Mouse (Mus musculus): ENCODE measurements around the gene Upk2.

Gene Upk2

GRCm38 (mm10) chr9:44488416-44488815, 33.6 kb upstream of the Upk2 start:
- DNase-seq (ENCODE audit: low read depth): peak; percentile 4

GRCm38 (mm10) chr9:44487441-44487840, 32.7 kb upstream of the Upk2 start:
- peak; percentile 20 for DNase-seq (ENCODE audit: low read depth)

GRCm38 (mm10) chr9:44486741-44487421, 32.1 kb upstream of the Upk2 start:
- no peak for DNase-seq (ENCODE audit: low read depth)

- DNase-seq (ENCODE audit: low read depth): no peak
Observed at GRCm38 (mm10) chr9:44486335-44486734, 31.6 kb upstream of the Upk2 start.

GRCm38 (mm10) chr9:44485516-44486161, 30.9 kb upstream of the Upk2 start:
- no peak for DNase-seq (ENCODE audit: low read depth)

- DNase-seq (ENCODE audit: low read depth): no peak
Observed at GRCm38 (mm10) chr9:44485105-44485515, 30.3 kb upstream of the Upk2 start.

GRCm38 (mm10) chr9:44484311-44485104, 29.7 kb upstream of the Upk2 start:
- no peak for DNase-seq (ENCODE audit: low read depth)

- DNase-seq (ENCODE audit: low read depth): peak; percentile 52
Observed at GRCm38 (mm10) chr9:44483510-44484044, 28.8 kb upstream of the Upk2 start.

- peak; percentile 48 for DNase-seq (ENCODE audit: low read depth)
Observed at GRCm38 (mm10) chr9:44483041-44483509, 28.3 kb upstream of the Upk2 start.

- peak; percentile 91 for DNase-seq (ENCODE audit: low read depth)
Observed at GRCm38 (mm10) chr9:44482552-44482951, 27.8 kb upstream of the Upk2 start, which contains the start of gene Bcl9l. Gene Bcl9l (plus strand): TSS chr9:44482825.

- DNase-seq (ENCODE audit: low read depth): no peak
Observed at GRCm38 (mm10) chr9:44482112-44482511, 27.3 kb upstream of the Upk2 start.

- DNase-seq (ENCODE audit: low read depth): peak; percentile 89
Observed at GRCm38 (mm10) chr9:44479628-44480428, 25.1 kb upstream of the Upk2 start.

- peak; percentile 44 for DNase-seq (ENCODE audit: low read depth)
Observed at GRCm38 (mm10) chr9:44478959-44479605, 24.3 kb upstream of the Upk2 start.

GRCm38 (mm10) chr9:44478229-44478921, 23.6 kb upstream of the Upk2 start:
- DNase-seq (ENCODE audit: low read depth): no peak

GRCm38 (mm10) chr9:44477339-44478228, 22.8 kb upstream of the Upk2 start:
- DNase-seq (ENCODE audit: low read depth): peak; percentile 84

- DNase-seq (ENCODE audit: low read depth): no peak
Observed at GRCm38 (mm10) chr9:44475936-44476335, 21.2 kb upstream of the Upk2 start.

- DNase-seq (ENCODE audit: low read depth): no peak
Observed at GRCm38 (mm10) chr9:44474327-44474726, 19.6 kb upstream of the Upk2 start.

GRCm38 (mm10) chr9:44473184-44473583, 18.4 kb upstream of the Upk2 start:
- no peak for DNase-seq (ENCODE audit: low read depth)

- no peak for DNase-seq (ENCODE audit: low read depth)
Observed at GRCm38 (mm10) chr9:44468800-44469199, 14.0 kb upstream of the Upk2 start.

Data from naive thymus-derived CD4-positive, alpha-beta T cell, adult 2 months (primary cell).